18 mouse cellular contexts compared by ENCODE assay signal in the genomic region with DNA sequence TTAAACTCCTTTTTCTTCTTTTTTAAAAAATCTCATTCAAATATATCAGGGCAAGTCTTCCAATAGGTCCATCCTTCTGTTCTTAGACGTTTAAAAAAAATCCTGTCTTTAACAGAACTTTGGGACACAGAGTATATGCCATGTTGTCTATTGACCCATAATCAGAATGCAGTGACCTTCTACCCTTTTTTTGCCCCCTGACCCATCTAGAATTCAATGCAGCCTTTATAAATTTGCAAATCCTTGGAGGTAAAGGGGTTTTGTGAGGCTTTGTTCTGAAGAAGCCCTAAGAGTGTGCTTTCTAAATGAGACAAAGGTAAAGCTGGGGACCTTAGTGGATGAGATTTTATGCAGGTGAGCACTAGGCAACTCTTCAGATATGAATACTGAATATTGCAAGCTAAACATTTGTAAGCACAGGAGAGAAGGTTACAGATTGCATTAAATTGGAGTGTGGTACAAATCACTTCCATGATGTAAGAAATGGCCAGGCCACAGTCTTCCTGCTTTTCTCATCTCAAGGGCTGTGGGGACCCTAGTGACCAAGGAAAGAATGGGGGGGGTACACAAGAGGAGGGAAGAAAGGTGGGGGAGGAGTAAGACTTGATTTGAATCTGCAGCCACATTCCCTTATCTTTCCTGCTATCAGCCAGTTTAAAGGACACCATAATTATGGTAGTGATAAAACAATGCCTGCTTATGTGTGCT. TPM values are rescaled to one million over a fixed set of nuclear protein-coding genes. Genes with fewer than 3 reads are reported as not detected.
DNase-seq lines count a peak whose midpoint lies in the region; ATAC-seq and TF ChIP-seq lines count a peak whose summit lies in the region.
"Had no signal": no experiment of that assay in that cellular context is flagged by ENCODE, and none has a peak within 500 bp of the region (broad histone marks: within the 10 kb centered on the region; RNA-seq: fewer than 3 reads in every experiment).

No protein-coding gene starts in this region.

- H3K4me1 ChIP-seq in hindbrain, embryonic 11.5 days (replicated peaks; ENCODE audit: control insufficient read depth, insufficient read depth, low read length) = peaks cover 7% of the 10 kb centered on the region
- H3K4me1 ChIP-seq in hindbrain, embryonic 16.5 days (ENCODE audit: control insufficient read depth, insufficient read depth, low read depth, low read length) = peaks cover 16% of the 10 kb centered on the region
- peaks cover 10% of the 10 kb centered on the region for H3K4me1 ChIP-seq in forebrain, postnatal 0 days (ENCODE audit: insufficient read depth)

- H3K9me3 ChIP-seq in hindbrain, embryonic 11.5 days (ENCODE audit: control insufficient read depth, low read length) = no peaks in the 10 kb centered on the region
- no peaks in the 10 kb centered on the region for H3K9me3 ChIP-seq in hindbrain, embryonic 16.5 days (ENCODE audit: control insufficient read depth, low read length)
- H3K9me3 ChIP-seq in forebrain, postnatal 0 days (ENCODE audit: low read length) = no peaks in the 10 kb centered on the region

- H3K36me3 ChIP-seq in hindbrain, embryonic 11.5 days (ENCODE audit: control insufficient read depth, insufficient read depth, low read length) = no peaks in the 10 kb centered on the region
- no peaks in the 10 kb centered on the region for H3K36me3 ChIP-seq in hindbrain, embryonic 16.5 days (ENCODE audit: control insufficient read depth, insufficient read depth, low read length)
- H3K36me3 ChIP-seq in forebrain, postnatal 0 days (ENCODE audit: insufficient read depth) = no peaks in the 10 kb centered on the region

- peak overlapping the region; percentile 100 for H3K27ac ChIP-seq in hindbrain, embryonic 11.5 days (ENCODE audit: low read depth, low read length)
- H3K27ac ChIP-seq in hindbrain, embryonic 16.5 days (ENCODE audit: low read depth, low read length) = no peak overlapping the region
- H3K27ac ChIP-seq in forebrain, postnatal 0 days (ENCODE audit: low read depth, low read length) = no peak overlapping the region

- 0 out of 2 replicates have a peak overlapping the region, but pooled peaks have one; percentile 0 for H3K4me2 ChIP-seq in hindbrain, embryonic 11.5 days (replicated peaks; ENCODE audit: low read depth, low read length)
- no peak overlapping the region for H3K4me2 ChIP-seq in hindbrain, embryonic 16.5 days (ENCODE audit: low read length)
- no peak overlapping the region for H3K4me2 ChIP-seq in forebrain, postnatal 0 days (ENCODE audit: low read depth)

- no peak for TF ChIP-seq POLR2A in brain, embryonic 14.5 days (IDR thresholded peaks at IDR 0.05; ENCODE audit: borderline replicate concordance, extremely low read depth, insufficient read depth, insufficient read length, poor library complexity, severe bottlenecking)

- DNase-seq in hindbrain, embryonic 11.5 days (ENCODE audit: low spot score) = peak; percentile 31
- DNase-seq in brain, embryonic 14.5 days (ENCODE audit: low read depth) = peak; percentile 63
- peak; percentile 70 for DNase-seq in embryo, embryonic 9.5 days (ENCODE audit: extremely low spot score)
- DNase-seq in forebrain, postnatal 0 days = peak; percentile 14
- DNase-seq in cerebellum, adult 18-20 months = no peak
- DNase-seq in left cerebral cortex, postnatal 14 days (ENCODE audit: low spot score in 2 of 2) = no peak
- DNase-seq in right cerebral cortex, postnatal 25 days = no peak
- DNase-seq: layer of hippocampus, adult 9-11 months; spleen, adult 18-20 months had no signal

- WGBS in hindbrain, embryonic 11.5 days = 6% methylated on average over 1 of the region's 1 CpGs
- WGBS in hindbrain, embryonic 16.5 days = 42% methylated on average over 1 of the region's 1 CpGs
- WGBS in forebrain, postnatal 0 days = 40% methylated on average over 1 of the region's 1 CpGs

- ATAC-seq in hindbrain, embryonic 11.5 days (ENCODE audit: low FRiP score) = no peak
- no peak for ATAC-seq in hindbrain, embryonic 16.5 days
- ATAC-seq in forebrain, postnatal 0 days = no peak

- no peak for TF ChIP-seq CTCF in brain, embryonic 14.5 days (IDR thresholded peaks at IDR 0.05; ENCODE audit: borderline replicate concordance, extremely low read depth, insufficient read depth, insufficient read length)
- TF ChIP-seq CTCF in forebrain, postnatal 0 days (IDR thresholded peaks at IDR 0.05; ENCODE audit: low read depth) = no peak

- H3K27me3 ChIP-seq in hindbrain, embryonic 11.5 days (ENCODE audit: control insufficient read depth, insufficient read depth, low read length) = no peaks in the 10 kb centered on the region
- no peaks in the 10 kb centered on the region for H3K27me3 ChIP-seq in hindbrain, embryonic 16.5 days (replicated peaks; ENCODE audit: control insufficient read depth, insufficient read depth, low read length)
- no peaks in the 10 kb centered on the region for H3K27me3 ChIP-seq in forebrain, postnatal 0 days (ENCODE audit: insufficient read depth, low read length)
- H3K27me3 ChIP-seq: CH12.LX had no signal

- peak overlapping the region; percentile 45; the same call in 1 of the 2 replicates for H3K9ac ChIP-seq in hindbrain, embryonic 11.5 days (ENCODE audit: low read depth, low read length)
- no peak overlapping the region for H3K9ac ChIP-seq in hindbrain, embryonic 16.5 days (ENCODE audit: low read depth, low read length)
- H3K9ac ChIP-seq in forebrain, postnatal 0 days = no peak overlapping the region

- intact Hi-C loops in left cerebral cortex, postnatal 14 days (cut with DNase I) = no loop called here

- no peak overlapping the region for H3K4me3 ChIP-seq in hindbrain, embryonic 11.5 days (ENCODE audit: low read depth, low read length)
- no peak overlapping the region for H3K4me3 ChIP-seq in hindbrain, embryonic 16.5 days (ENCODE audit: low read length)
- H3K4me3 ChIP-seq in forebrain, postnatal 0 days (ENCODE audit: low read depth, low read length) = no peak overlapping the region

RNA-seq across cellular contexts. Expression of a gene that starts 1.6 kb away (rescaled TPM):
- 48.0 and 62.2 TPM in 2 replicates for polyA plus RNA-seq in hindbrain, embryonic 11.5 days (2014; fragmentation: Nextera tagmentation; extraction: Ambion mirVana)
- polyA plus RNA-seq in hindbrain, embryonic 16.5 days (2015; fragmentation: Nextera tagmentation; extraction: Ambion mirVana) = 37.5 and 42.9 TPM in 2 replicates
- 41.1 and 49.4 TPM in 2 replicates for polyA plus RNA-seq in brain, embryonic 14.5 days (2012; rRNA removed)
- total RNA-seq in forebrain, postnatal 0 days (2014; rRNA removed) = 27.3 and 31.3 TPM in 2 replicates
- 15.9 and 27.4 TPM in 2 replicates for polyA plus RNA-seq in forebrain, postnatal 0 days (2015; fragmentation: Nextera tagmentation; extraction: Ambion mirVana)
- total RNA-seq in left cerebral cortex, postnatal 14 days (2021) = 10 to 100 TPM; 47.7 TPM

RNA-seq across cellular contexts. Expression of a gene that starts 4.5 kb away (rescaled TPM):
- polyA plus RNA-seq in hindbrain, embryonic 11.5 days (2014; fragmentation: Nextera tagmentation; extraction: Ambion mirVana) = 19.6 and 20.1 TPM in 2 replicates
- polyA plus RNA-seq in hindbrain, embryonic 16.5 days (2015; fragmentation: Nextera tagmentation; extraction: Ambion mirVana) = 4.4 and 5.8 TPM in 2 replicates
- polyA plus RNA-seq in brain, embryonic 14.5 days (2012; rRNA removed) = 25.4 and 33.5 TPM in 2 replicates
- total RNA-seq in forebrain, postnatal 0 days (2014; rRNA removed) = 11.4 and 12.6 TPM in 2 replicates
- polyA plus RNA-seq in forebrain, postnatal 0 days (2015; fragmentation: Nextera tagmentation; extraction: Ambion mirVana) = 4.3 and 4.9 TPM in 2 replicates
- 1 to 10 TPM; 7.1 to 8.1 TPM for total RNA-seq in left cerebral cortex, postnatal 14 days (2021)

RNA-seq across cellular contexts. Expression of a gene that starts 15.9 kb away (rescaled TPM):
- 8.5 and 10.7 TPM in 2 replicates for polyA plus RNA-seq in hindbrain, embryonic 11.5 days (2014; fragmentation: Nextera tagmentation; extraction: Ambion mirVana)
- 6.1 and 8.2 TPM in 2 replicates for polyA plus RNA-seq in hindbrain, embryonic 16.5 days (2015; fragmentation: Nextera tagmentation; extraction: Ambion mirVana)
- polyA plus RNA-seq in brain, embryonic 14.5 days (2012; rRNA removed) = 5.5 and 6.1 TPM in 2 replicates
- 2.6 and 3.5 TPM in 2 replicates for total RNA-seq in forebrain, postnatal 0 days (2014; rRNA removed)
- polyA plus RNA-seq in forebrain, postnatal 0 days (2015; fragmentation: Nextera tagmentation; extraction: Ambion mirVana) = 10.1 and 11.8 TPM in 2 replicates
- total RNA-seq in left cerebral cortex, postnatal 14 days (2021) = 1 to 10 TPM; 1.5 to 1.6 TPM

RNA-seq across cellular contexts. Expression of a gene that starts 56.6 kb away (rescaled TPM):
- not detected in 2 replicates for polyA plus RNA-seq in hindbrain, embryonic 11.5 days (2014; fragmentation: Nextera tagmentation; extraction: Ambion mirVana)
- not detected in 2 replicates for polyA plus RNA-seq in hindbrain, embryonic 16.5 days (2015; fragmentation: Nextera tagmentation; extraction: Ambion mirVana)
- polyA plus RNA-seq in brain, embryonic 14.5 days (2012; rRNA removed) = 0.16 TPM in 1 of 2 replicates, not detected in the other
- not detected in 2 replicates for total RNA-seq in forebrain, postnatal 0 days (2014; rRNA removed)
- polyA plus RNA-seq in forebrain, postnatal 0 days (2015; fragmentation: Nextera tagmentation; extraction: Ambion mirVana) = not detected in 2 replicates
- total RNA-seq in left cerebral cortex, postnatal 14 days (2021) = not detected
- total RNA-seq: adrenal gland, adult 2 months; CH12.LX; megakaryocyte, adult 5-6 weeks; neutrophil, adult 5-6 weeks had no signal
- polyA plus RNA-seq: adrenal gland, adult 2 months; heart, embryonic 16.5 days; kidney, embryonic 16.5 days; limb, embryonic 11.5 days; liver, embryonic 16.5 days had no signal

Comparison
In these comparisons a context has a peak if more than half of its experiments do, and no peak if none do; other contexts are left out.
1. DNase-seq: peak in hindbrain, embryonic 11.5 days (single experiment), brain, embryonic 14.5 days (single experiment), embryo, embryonic 9.5 days (single experiment) and forebrain, postnatal 0 days (single experiment); none in cerebellum, adult 18-20 months (0 of 2), left cerebral cortex, postnatal 14 days (0 of 2) and right cerebral cortex, postnatal 25 days (single experiment).